Mouse (Mus musculus): ENCODE data around the gene Cers1. TPM values are rescaled to one million over a fixed set of nuclear protein-coding genes. Genes with fewer than 3 reads are reported as not detected.

The Cers1 gene
- total RNA-seq, 1 experiment from 2014 or later, result not detected

- ATAC-seq (replicated peaks; ENCODE audit: insufficient number of reproducible peaks, low FRiP score, low TSS enrichment, poor library complexity, severe bottlenecking), result peak; percentile 44
These were observed 59.8 kb downstream of the Cers1 start for GRCm38 (mm10) chr8:70375212-70375859.

GRCm38 (mm10) chr8:70376275-70376741, 60.7 kb downstream of the Cers1 start:
- no peak for ATAC-seq (replicated peaks; ENCODE audit: insufficient number of reproducible peaks, low FRiP score, low TSS enrichment, poor library complexity, severe bottlenecking)

GRCm38 (mm10) chr8:70377049-70377448, 61.5 kb downstream of the Cers1 start:
- ATAC-seq (replicated peaks; ENCODE audit: insufficient number of reproducible peaks, low FRiP score, low TSS enrichment, poor library complexity, severe bottlenecking), result no peak

- no peak for ATAC-seq (replicated peaks; ENCODE audit: insufficient number of reproducible peaks, low FRiP score, low TSS enrichment, poor library complexity, severe bottlenecking)
These were observed 64.5 kb downstream of the Cers1 start for GRCm38 (mm10) chr8:70380069-70380468.

Other genes with a start within 250 kb of the Cers1 start
- gene Tm6sf2, start 242.9 kb upstream of the Cers1 start, total RNA-seq (2017), result 3.2 to 3.9 TPM in 2 of 3 replicates, not detected in the other
- gene Hapln4, start 232.3 kb upstream of the Cers1 start, total RNA-seq (2017), result not detected in 3 replicates
- not detected in 3 replicates for gene Ncan, start 194.9 kb upstream of the Cers1 start, total RNA-seq (2017)
- gene Nr2c2ap, start 184.4 kb upstream of the Cers1 start, total RNA-seq (2017), result 6.0 to 12.0 TPM (median 11.1 TPM) in 3 replicates
- gene Rfxank, start 176.6 kb upstream of the Cers1 start, total RNA-seq (2017), result 12.5 to 17.9 TPM (median 17.8 TPM) in 3 replicates
- gene Borcs8, start 176.3 kb upstream of the Cers1 start, total RNA-seq (2017), result 60.6 to 63.2 TPM (median 61.3 TPM) in 3 replicates
- gene Mef2b, start 176.1 kb upstream of the Cers1 start, total RNA-seq (2017), result 0.78 to 1.5 TPM in 2 of 3 replicates, not detected in the other
- gene Tmem161a, start 143.4 kb upstream of the Cers1 start, total RNA-seq (2017), result 4.2 to 14.5 TPM (median 9.0 TPM) in 3 replicates
- gene Slc25a42, start 103.5 kb upstream of the Cers1 start, total RNA-seq (2017), result 0.32 to 1.4 TPM in 2 of 3 replicates, not detected in the other
- gene Sugp2, start 81.5 kb upstream of the Cers1 start, total RNA-seq (2017), result 14.0 to 47.5 TPM (median 21.6 TPM) in 3 replicates
- 1.7 to 8.4 TPM (median 2.9 TPM) in 3 replicates for gene Armc6, start 81.3 kb upstream of the Cers1 start, total RNA-seq (2017)
- 2.0 to 3.7 TPM (median 3.4 TPM) in 3 replicates for gene Homer3, start 32.9 kb upstream of the Cers1 start, total RNA-seq (2017)
- gene Ddx49, start 13.3 kb upstream of the Cers1 start, total RNA-seq (2017), result 74.6 to 94.0 TPM (median 75.3 TPM) in 3 replicates
- 79.7 to 131 TPM (median 108 TPM) in 3 replicates for gene Cope, start 13.3 kb upstream of the Cers1 start, total RNA-seq (2017)
- not detected in 3 replicates for gene Gdf1, start 14.0 kb downstream of the Cers1 start, total RNA-seq (2017)
- 21.5 to 44.5 TPM (median 27.6 TPM) in 3 replicates for gene Upf1, start 37.5 kb downstream of the Cers1 start, total RNA-seq (2017)
- 0.11 to 4.1 TPM (median 0.19 TPM) in 3 replicates for gene Comp, start 57.8 kb downstream of the Cers1 start, total RNA-seq (2017)
- 1.8 to 7.0 TPM (median 6.5 TPM) in 3 replicates for gene Crtc1, start 123.8 kb downstream of the Cers1 start, total RNA-seq (2017)
- 3.3 to 8.3 TPM (median 3.4 TPM) in 3 replicates for gene Klhl26, start 161.2 kb downstream of the Cers1 start, total RNA-seq (2017)
- not detected in 3 replicates for gene Tmem59l, start 171.6 kb downstream of the Cers1 start, total RNA-seq (2017)
- not detected in 3 replicates for gene Crlf1, start 177.4 kb downstream of the Cers1 start, total RNA-seq (2017)
- gene Rex1bd, start 191.0 kb downstream of the Cers1 start, total RNA-seq (2017), result 16.6 to 32.7 TPM (median 26.1 TPM) in 3 replicates
- 1,178 to 1,886 TPM (median 1,315 TPM) in 3 replicates for gene Uba52, start 195.0 kb downstream of the Cers1 start, total RNA-seq (2017)
- gene Fkbp8, start 211.9 kb downstream of the Cers1 start, total RNA-seq (2017), result 147 to 174 TPM (median 173 TPM) in 3 replicates
- gene Kxd1, start 212.2 kb downstream of the Cers1 start, total RNA-seq (2017), result 63.0 to 84.2 TPM (median 67.0 TPM) in 3 replicates
- gene Ell, start 223.7 kb downstream of the Cers1 start, total RNA-seq (2017), result 13.9 to 16.9 TPM (median 15.1 TPM) in 3 replicates

Data from monocyte, adult 5-6 weeks (primary cell).